Mouse (Mus musculus): ENCODE measurements at regions not wholly inside any gene's neighbourhood (a gene's known extent, or its start where the extent isn't known, plus 50 kb on each side); places are given as distances from the start of the nearest gene placed in this dataset.

- peak; percentile 55 for DNase-seq (ENCODE audit: low spot score)
Observed at GRCm38 (mm10) chr1:174999265-175000200, 77.9 kb upstream of the Grem2 start.

GRCm38 (mm10) chr1:174992520-174992919, 70.9 kb upstream of the Grem2 start:
- peak; percentile 51 for DNase-seq (ENCODE audit: low spot score)

GRCm38 (mm10) chr1:174988590-174988989, 67.0 kb upstream of the Grem2 start:
- no peak for DNase-seq (ENCODE audit: low spot score)

GRCm38 (mm10) chr1:174971895-174972294, 50.3 kb upstream of the Grem2 start:
- DNase-seq (ENCODE audit: low spot score), result no peak
